Mouse (Mus musculus) cerebellum, adult 9-10 months (tissue): Measurements from ENCODE around the gene Hist1h2ad.
A peak's percentile ranks its signal among the peaks of the same experiment; 100 is the strongest.

Source experiments
- DNase-seq: peaks from one replicate; pipeline ENCODE4 v3.0.0; 2022

Hist1h2ad gene

DNA sequence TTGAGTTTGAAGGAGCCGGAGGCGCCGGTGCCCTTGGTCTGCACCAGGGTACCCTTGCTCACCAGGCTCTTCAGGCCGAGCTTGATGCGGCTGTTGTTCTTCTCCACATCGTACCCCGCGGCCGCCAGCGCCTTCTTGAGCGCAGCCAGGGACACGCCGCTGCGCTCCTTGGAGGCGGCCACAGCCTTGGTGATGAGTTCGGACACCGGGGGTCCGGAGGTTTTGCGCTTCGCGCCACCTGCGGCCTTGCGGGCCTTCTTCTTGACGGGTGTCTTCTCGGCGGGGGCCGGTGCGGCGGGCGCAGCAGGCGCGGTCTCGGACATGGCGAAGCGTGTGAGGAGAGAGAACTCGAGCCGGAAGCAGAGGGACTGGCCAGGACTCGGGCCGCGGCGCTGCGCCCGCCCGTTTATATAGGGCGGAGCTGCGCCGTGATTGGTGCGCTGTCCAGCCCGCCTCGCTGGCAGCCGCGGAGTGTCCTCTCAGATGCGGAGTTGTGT, 48.0 kb downstream of the Hist1h2ad start, which contains the start of gene Hist1h1e:
Gene Hist1h1e (minus strand): TSS at position 384 of the 497 bp plus-strand sequence.
- DNase-seq = peak; percentile 88

DNA sequence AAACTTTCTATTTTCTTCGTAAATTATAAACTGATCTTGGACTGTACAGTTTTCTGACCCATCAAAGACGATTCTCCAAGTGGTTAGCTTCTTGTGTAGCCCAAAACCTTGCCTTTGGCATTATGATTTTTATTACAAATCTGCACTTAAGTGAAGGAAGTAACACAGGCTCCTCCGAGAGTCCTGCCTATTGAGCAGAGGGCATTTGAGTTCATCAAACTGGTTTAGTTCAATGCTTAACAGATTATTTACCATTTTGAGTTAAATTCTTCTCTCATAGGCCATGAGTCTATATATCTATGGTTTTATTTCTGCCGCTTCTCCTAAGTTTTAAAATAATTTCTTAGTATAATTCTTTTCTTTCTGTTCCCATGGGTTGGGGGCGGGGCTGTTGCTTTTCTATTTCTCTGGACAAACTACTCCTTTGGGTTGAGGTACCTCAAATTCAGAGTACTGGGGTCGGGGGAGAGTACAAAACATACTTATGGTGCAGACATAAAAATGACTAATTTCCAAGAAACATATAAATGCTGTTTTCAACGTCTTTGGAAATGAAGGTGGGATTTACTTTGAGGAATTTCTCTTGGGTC, 48.8 kb downstream of the Hist1h2ad start:
- DNase-seq = peak; percentile 67
